Mouse (Mus musculus): Measurements from ENCODE around the gene Grm4.
"Not testable (repeated sequence)": the region's sequence is repeated elsewhere in the genome, so short reads cannot be mapped to it uniquely, and the experiment has no call there.

Gene Grm4

GRCm38 (mm10) chr17:27389221-27390000 is 131.8 kb downstream of the Grm4 start:
- DNase-seq, result no peak

GRCm38 (mm10) chr17:27386438-27386837 is 134.8 kb downstream of the Grm4 start:
- DNase-seq, result peak; percentile 14

GRCm38 (mm10) chr17:27385513-27386261 is 135.5 kb downstream of the Grm4 start:
- no peak for DNase-seq

GRCm38 (mm10) chr17:27382916-27383315 is 138.3 kb downstream of the Grm4 start:
- no peak for DNase-seq

- not testable (repeated sequence) for DNase-seq
Measured at GRCm38 (mm10) chr17:27380911-27381459, 140.2 kb downstream of the Grm4 start.

- no peak for DNase-seq
Measured at GRCm38 (mm10) chr17:27378977-27379376, 142.2 kb downstream of the Grm4 start.

- no peak for DNase-seq
Measured at GRCm38 (mm10) chr17:27377151-27377550, 144.1 kb downstream of the Grm4 start.

GRCm38 (mm10) chr17:27375551-27375950 is 145.7 kb downstream of the Grm4 start:
- no peak for DNase-seq
